Mouse (Mus musculus) testis, adult 2 months (tissue): ENCODE measurements around the gene Ptpro.

Experiments used
- CTCF ChIP-seq: fragments of 200-500 bp; IDR thresholded peaks from 2 replicates; pipeline ENCODE4 v1.5.1; 2012; ENCODE audit warnings: low read depth, mild to moderate bottlenecking, inconsistent platforms, low read length, moderate library complexity; ENCODE audit not compliant: control insufficient read depth, insufficient read depth, insufficient replicate concordance
- POLR2A ChIP-seq: fragments of 200-500 bp; IDR thresholded peaks from 2 replicates; pipeline ENCODE4 v1.6.1; 2012; ENCODE audit warnings: low read depth, mild to moderate bottlenecking, inconsistent platforms, low read length, moderate library complexity; ENCODE audit not compliant: control insufficient read depth

DNA sequence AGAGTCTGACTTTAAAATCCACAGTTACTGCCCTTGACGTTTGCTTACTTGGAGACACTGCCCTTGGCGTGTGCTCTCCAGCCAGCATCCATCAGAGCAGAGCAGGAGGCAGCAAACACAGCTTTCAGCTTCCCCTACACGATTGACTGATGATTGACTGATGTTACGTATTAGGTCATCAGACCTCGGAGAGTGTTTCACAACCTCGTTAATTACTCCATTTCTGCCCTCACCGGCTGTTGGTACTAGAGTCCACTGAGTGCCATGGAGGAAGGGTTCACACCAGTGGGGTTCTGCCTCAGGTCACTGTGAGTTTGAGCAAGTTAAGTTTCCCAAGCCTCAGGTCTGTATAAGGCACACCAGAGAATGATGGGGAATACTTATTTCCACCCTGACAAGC, 143.0 kb downstream of the Ptpro start:
- no peak for TF ChIP-seq POLR2A
- TF ChIP-seq CTCF = no peak
